Mouse (Mus musculus) liver, embryonic 14.5 days (tissue): ENCODE measurements around the gene Tnnc1.

Experiments used
- CTCF ChIP-seq: IDR thresholded peaks from 2 replicates; pipeline ENCODE4 v1.5.1; 2016; ENCODE audit warnings: antibody characterized with exemption, low read depth, control low read depth
- EP300 ChIP-seq: IDR thresholded peaks from 2 replicates; pipeline ENCODE4 v1.6.1; 2016; ENCODE audit warnings: antibody characterized with exemption, low read depth

DNA sequence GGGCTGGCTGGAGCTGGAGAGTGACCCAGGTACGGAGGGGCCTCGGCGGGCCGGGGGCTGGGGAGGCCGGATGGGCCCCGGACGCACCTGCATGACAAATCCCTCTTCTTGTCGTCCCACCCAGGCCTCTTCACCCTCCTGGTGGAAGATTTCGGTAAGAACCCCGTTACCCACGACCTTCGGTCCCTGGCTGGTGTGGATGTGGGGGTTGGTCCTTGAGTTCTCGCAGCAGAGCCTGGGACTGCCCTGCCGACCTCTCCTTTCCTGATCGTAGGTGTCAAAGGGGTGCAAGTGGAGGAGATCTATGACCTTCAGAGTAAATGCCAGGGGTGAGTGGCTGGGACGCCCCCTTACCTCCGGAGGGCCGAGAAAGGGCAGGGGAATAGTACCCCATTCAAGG lies 43.5 kb downstream of the Tnnc1 start:
- 0 out of 2 replicates have a peak, but pooled peaks have one; percentile 6 for TF ChIP-seq CTCF
- no peak for TF ChIP-seq EP300
